Mouse (Mus musculus): Measurements from ENCODE around the gene Acox2. TPM values are rescaled to one million over a fixed set of nuclear protein-coding genes. Genes with fewer than 3 reads are reported as not detected.

Acox2 gene
- polyA plus RNA-seq, 1 experiment = 0.11 TPM

DNA sequence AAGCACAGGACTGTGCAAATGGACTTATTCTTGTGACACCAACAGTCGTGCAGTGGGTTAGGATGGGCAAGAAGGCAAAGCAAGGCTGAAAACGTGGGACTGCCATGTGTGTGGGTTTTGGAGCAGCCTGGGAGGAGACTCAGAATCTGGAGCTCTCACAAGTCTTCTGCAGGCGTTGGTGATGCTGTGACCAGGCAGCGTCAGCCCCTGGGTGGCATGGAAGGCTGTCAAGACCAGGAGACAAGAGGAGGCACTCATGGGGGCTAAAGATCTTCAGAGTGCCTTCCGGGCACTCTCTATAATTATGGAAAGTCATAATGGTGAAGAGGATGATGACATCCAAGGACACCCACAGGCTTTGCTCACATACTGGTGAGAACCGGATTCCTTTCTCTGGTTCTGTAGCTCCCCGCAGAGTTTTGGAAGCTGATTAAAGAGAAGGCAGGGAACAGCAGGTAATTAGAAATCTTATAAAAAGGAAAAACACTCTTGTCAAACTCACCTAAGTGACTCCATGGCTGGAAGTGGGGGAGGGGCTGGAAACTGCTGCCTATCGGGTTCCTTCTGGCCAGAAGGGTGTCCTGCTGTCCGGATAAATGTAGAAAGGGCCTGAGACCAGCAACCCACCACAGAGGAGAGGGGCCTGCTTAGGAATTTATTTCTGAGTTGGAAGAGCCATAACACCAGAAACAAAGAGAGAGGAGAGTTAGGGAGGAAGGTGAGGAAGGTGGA lies 52.8 kb downstream of the Acox2 start:
- no peak for DNase-seq (ENCODE audit: low read depth in 1 of 2, low spot score in 2 of 2)
- TF ChIP-seq POLR2A (IDR thresholded peaks at IDR 0.05; ENCODE audit: low read depth, low read length) (no peak), CTCF (IDR thresholded peaks at IDR 0.05; ENCODE audit: extremely low read depth, insufficient read depth, insufficient read length, insufficient replicate concordance) (no peak)
- no peak overlapping the region for H3K4me3 ChIP-seq (ENCODE audit: extremely low read depth, insufficient read depth, insufficient read length)
- 77% methylated on average over 9 of the region's 9 CpGs for WGBS
- no peaks in the 10 kb centered on the region for H3K36me3 ChIP-seq (ENCODE audit: control insufficient read depth, insufficient read depth, low read length)
- no peak overlapping the region for H3K27ac ChIP-seq (ENCODE audit: insufficient read depth, low read length)
- no peaks in the 10 kb centered on the region for H3K4me1 ChIP-seq (ENCODE audit: control insufficient read depth, insufficient read depth, insufficient read length)
- no peaks in the 10 kb centered on the region for H3K27me3 ChIP-seq (ENCODE audit: control insufficient read depth, insufficient read depth, low read length)

DNA sequence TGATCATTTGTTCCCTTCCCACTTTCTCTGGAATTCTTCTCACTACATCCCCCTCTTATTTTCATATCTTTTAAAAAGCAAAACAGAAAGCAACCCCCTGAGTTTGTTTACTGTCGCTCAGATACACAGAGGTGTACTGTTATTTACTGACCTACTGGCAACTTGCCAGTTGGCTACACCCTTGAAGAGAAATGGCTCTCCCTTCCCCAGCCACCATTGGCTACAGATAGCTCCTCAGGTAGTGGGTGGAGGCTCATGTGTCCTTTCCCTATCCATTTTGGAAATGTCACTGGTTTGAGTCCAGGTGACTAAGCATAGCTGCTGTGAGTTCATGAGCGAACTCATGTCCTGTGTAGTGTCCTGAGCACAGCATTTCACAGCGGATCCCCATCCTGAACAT lies 57.4 kb downstream of the Acox2 start:
- no peak for DNase-seq (ENCODE audit: low read depth in 1 of 2, low spot score in 2 of 2)
- WGBS = 86% methylated on average over 3 of the region's 3 CpGs

DNA sequence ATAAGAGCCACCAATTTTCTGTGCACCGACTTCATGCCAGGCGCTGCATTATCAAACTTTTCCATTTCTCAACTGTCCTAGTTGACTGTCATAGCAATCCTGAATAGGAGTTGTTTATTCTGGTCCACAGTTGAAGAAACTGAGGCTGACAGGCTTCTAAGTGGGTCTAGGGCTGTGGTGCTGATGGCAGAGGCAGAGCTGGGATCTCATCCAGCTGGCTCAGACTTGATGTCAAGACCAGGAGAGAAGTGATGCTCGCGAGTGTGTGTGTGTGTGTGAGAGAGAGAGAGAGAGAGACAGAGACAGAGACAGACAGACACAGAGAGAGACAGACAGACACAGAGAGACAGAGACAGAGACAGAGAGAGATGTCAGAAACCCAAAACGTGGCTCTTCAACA lies 58.4 kb downstream of the Acox2 start:
- no peak for DNase-seq (ENCODE audit: low read depth in 1 of 2, low spot score in 2 of 2)
- TF ChIP-seq CTCF (IDR thresholded peaks at IDR 0.05; ENCODE audit: extremely low read depth, insufficient read depth, insufficient read length, insufficient replicate concordance) (no peak), POLR2A (IDR thresholded peaks at IDR 0.05; ENCODE audit: low read depth, low read length) (no peak)
- Histone ChIP-seq H3K27ac (ENCODE audit: insufficient read depth, low read length) (no peak overlapping the region), H3K4me3 (ENCODE audit: extremely low read depth, insufficient read depth, insufficient read length) (no peak overlapping the region), H3K27me3 (ENCODE audit: control insufficient read depth, insufficient read depth, low read length) (no peaks in the 10 kb centered on the region), H3K4me1 (ENCODE audit: control insufficient read depth, insufficient read depth, insufficient read length) (no peaks in the 10 kb centered on the region), H3K36me3 (ENCODE audit: control insufficient read depth, insufficient read depth, low read length) (no peaks in the 10 kb centered on the region)
- WGBS = 84% methylated on average over 5 of the region's 5 CpGs

More for the DNA sequence above, 57.4 kb downstream of the Acox2 start:
- Histone ChIP-seq H3K27me3 (ENCODE audit: control insufficient read depth, insufficient read depth, low read length) (no peaks in the 10 kb centered on the region), H3K36me3 (ENCODE audit: control insufficient read depth, insufficient read depth, low read length) (no peaks in the 10 kb centered on the region), H3K27ac (ENCODE audit: insufficient read depth, low read length) (no peak overlapping the region), H3K4me1 (ENCODE audit: control insufficient read depth, insufficient read depth, insufficient read length) (no peaks in the 10 kb centered on the region), H3K4me3 (ENCODE audit: extremely low read depth, insufficient read depth, insufficient read length) (no peak overlapping the region)
- TF ChIP-seq POLR2A (IDR thresholded peaks at IDR 0.05; ENCODE audit: low read depth, low read length) = no peak
- no peak for TF ChIP-seq CTCF (IDR thresholded peaks at IDR 0.05; ENCODE audit: extremely low read depth, insufficient read depth, insufficient read length, insufficient replicate concordance)

DNA sequence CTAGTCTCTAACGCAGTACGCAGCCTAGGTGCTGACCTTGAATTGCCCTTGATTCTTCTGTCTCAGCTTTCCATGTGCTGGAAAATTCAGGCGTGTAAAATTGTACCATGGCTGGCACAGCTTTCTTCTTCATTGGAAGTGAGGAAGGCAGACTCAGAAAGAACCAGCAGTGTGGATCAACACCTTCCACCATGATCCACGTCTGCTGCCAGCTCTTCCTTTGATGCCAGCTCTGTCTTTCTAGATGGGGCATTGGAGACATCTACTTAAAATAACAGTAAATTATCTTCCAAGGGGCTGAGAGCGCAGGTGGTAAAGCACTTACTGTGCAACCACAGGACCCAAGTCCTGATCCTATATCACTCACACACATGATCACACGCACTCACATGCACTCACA lies 66.4 kb downstream of the Acox2 start:
- Histone ChIP-seq H3K27ac (ENCODE audit: insufficient read depth, low read length) (no peak overlapping the region), H3K4me3 (ENCODE audit: extremely low read depth, insufficient read depth, insufficient read length) (no peak overlapping the region), H3K27me3 (ENCODE audit: control insufficient read depth, insufficient read depth, low read length) (no peaks in the 10 kb centered on the region), H3K36me3 (ENCODE audit: control insufficient read depth, insufficient read depth, low read length) (no peaks in the 10 kb centered on the region), H3K4me1 (ENCODE audit: control insufficient read depth, insufficient read depth, insufficient read length) (no peaks in the 10 kb centered on the region)
- TF ChIP-seq CTCF (IDR thresholded peaks at IDR 0.05; ENCODE audit: extremely low read depth, insufficient read depth, insufficient read length, insufficient replicate concordance) (no peak), POLR2A (IDR thresholded peaks at IDR 0.05; ENCODE audit: low read depth, low read length) (no peak)
- no peak for DNase-seq (ENCODE audit: low read depth in 1 of 2, low spot score in 2 of 2)
- 92% methylated on average over 6 of the region's 6 CpGs for WGBS

GRCm38 (mm10) chr14:8191331-8191965 lies 67.7 kb downstream of the Acox2 start:
- Histone ChIP-seq H3K4me3 (ENCODE audit: extremely low read depth, insufficient read depth, insufficient read length) (no peak overlapping the region), H3K36me3 (ENCODE audit: control insufficient read depth, insufficient read depth, low read length) (no peaks in the 10 kb centered on the region), H3K27me3 (ENCODE audit: control insufficient read depth, insufficient read depth, low read length) (no peaks in the 10 kb centered on the region), H3K4me1 (ENCODE audit: control insufficient read depth, insufficient read depth, insufficient read length) (no peaks in the 10 kb centered on the region), H3K27ac (ENCODE audit: insufficient read depth, low read length) (no peak overlapping the region)
- WGBS = 90% methylated on average over 12 of the region's 12 CpGs
- no peak for DNase-seq (ENCODE audit: low read depth in 1 of 2, low spot score in 2 of 2)
- no peak for TF ChIP-seq CTCF (IDR thresholded peaks at IDR 0.05; ENCODE audit: extremely low read depth, insufficient read depth, insufficient read length, insufficient replicate concordance)
- TF ChIP-seq POLR2A (IDR thresholded peaks at IDR 0.05; ENCODE audit: low read depth, low read length) = no peak

GRCm38 (mm10) chr14:8190556-8190955 lies 68.6 kb downstream of the Acox2 start:
- H3K27ac ChIP-seq (ENCODE audit: insufficient read depth, low read length) = no peak overlapping the region
- no peaks in the 10 kb centered on the region for H3K4me1 ChIP-seq (ENCODE audit: control insufficient read depth, insufficient read depth, insufficient read length)
- no peak for DNase-seq (ENCODE audit: low read depth in 1 of 2, low spot score in 2 of 2)
- TF ChIP-seq CTCF (IDR thresholded peaks at IDR 0.05; ENCODE audit: extremely low read depth, insufficient read depth, insufficient read length, insufficient replicate concordance) (no peak), POLR2A (IDR thresholded peaks at IDR 0.05; ENCODE audit: low read depth, low read length) (no peak)
- H3K4me3 ChIP-seq (ENCODE audit: extremely low read depth, insufficient read depth, insufficient read length) = no peak overlapping the region
- WGBS = 95% methylated on average over 3 of the region's 3 CpGs
- no peaks in the 10 kb centered on the region for H3K27me3 ChIP-seq (ENCODE audit: control insufficient read depth, insufficient read depth, low read length)
- H3K36me3 ChIP-seq (ENCODE audit: control insufficient read depth, insufficient read depth, low read length) = no peaks in the 10 kb centered on the region
